Mouse (Mus musculus) testis, adult 2 months (tissue): ENCODE measurements at regions not wholly inside any gene's neighbourhood (a gene's known extent, or its start where the extent isn't known, plus 50 kb on each side); places are given as distances from the start of the nearest gene placed in this dataset.

Source experiments
- H3K27ac ChIP-seq: fragments of 200-500 bp; 2 replicates; pipeline ENCODE4 v1.5.1; 2012; ENCODE audit warnings: low read depth, low read length; ENCODE audit not compliant: control insufficient read depth, insufficient read depth
- H3K27me3 ChIP-seq: fragments of 200-500 bp; 2 replicates; pipeline ENCODE4 v1.6.1; 2012; ENCODE audit warnings: mild to moderate bottlenecking, low read length, moderate library complexity; ENCODE audit not compliant: control insufficient read depth, insufficient read depth
- H3K36me3 ChIP-seq: fragments of 200-500 bp; 2 replicates; pipeline ENCODE4 v1.6.1; 2012; ENCODE audit warnings: mild to moderate bottlenecking, low read length; ENCODE audit not compliant: control insufficient read depth, insufficient read depth
- H3K4me1 ChIP-seq: fragments of 200-500 bp; 2 replicates; pipeline ENCODE4 v1.6.1; 2012; ENCODE audit warnings: low read length; ENCODE audit not compliant: control insufficient read depth, insufficient read depth
- H3K4me3 ChIP-seq: fragments of 200-500 bp; 2 replicates; pipeline ENCODE4 v1.5.1; 2012; ENCODE audit warnings: low read depth, mild to moderate bottlenecking, low read length, moderate library complexity, mixed read lengths; ENCODE audit not compliant: control insufficient read depth
- CTCF ChIP-seq: fragments of 200-500 bp; IDR thresholded peaks from 2 replicates; pipeline ENCODE4 v1.5.1; 2012; ENCODE audit warnings: low read depth, mild to moderate bottlenecking, inconsistent platforms, low read length, moderate library complexity; ENCODE audit not compliant: control insufficient read depth, insufficient read depth, insufficient replicate concordance
- POLR2A ChIP-seq: fragments of 200-500 bp; IDR thresholded peaks from 2 replicates; pipeline ENCODE4 v1.6.1; 2012; ENCODE audit warnings: low read depth, mild to moderate bottlenecking, inconsistent platforms, low read length, moderate library complexity; ENCODE audit not compliant: control insufficient read depth

DNA sequence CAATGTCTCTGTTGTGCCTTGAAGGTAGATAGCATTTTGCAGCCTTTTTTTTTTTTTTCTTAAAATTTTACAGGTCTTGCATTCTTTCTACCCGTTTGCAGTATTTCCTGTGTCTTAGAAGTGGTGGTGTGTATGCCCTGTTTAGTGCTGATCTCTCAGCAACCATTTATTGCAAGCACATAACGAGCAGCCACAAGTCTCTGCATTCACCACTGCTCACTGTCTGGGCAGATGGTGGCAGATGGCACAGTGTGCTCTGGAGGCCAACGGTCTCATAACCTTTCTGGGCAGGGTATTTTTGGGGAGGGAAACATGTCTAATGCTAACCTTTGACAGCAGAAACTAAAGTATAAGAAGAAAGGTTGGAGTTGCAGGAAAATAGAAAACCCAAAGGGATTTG, 266.1 kb upstream of the Ptger4 start:
- Histone ChIP-seq H3K4me1 (no peaks in the 10 kb centered on the region), H3K27ac (no peak overlapping the region), H3K36me3 (no peaks in the 10 kb centered on the region), H3K27me3 (no peaks in the 10 kb centered on the region), H3K4me3 (no peak overlapping the region)
- TF ChIP-seq CTCF (no peak), POLR2A (no peak)

DNA sequence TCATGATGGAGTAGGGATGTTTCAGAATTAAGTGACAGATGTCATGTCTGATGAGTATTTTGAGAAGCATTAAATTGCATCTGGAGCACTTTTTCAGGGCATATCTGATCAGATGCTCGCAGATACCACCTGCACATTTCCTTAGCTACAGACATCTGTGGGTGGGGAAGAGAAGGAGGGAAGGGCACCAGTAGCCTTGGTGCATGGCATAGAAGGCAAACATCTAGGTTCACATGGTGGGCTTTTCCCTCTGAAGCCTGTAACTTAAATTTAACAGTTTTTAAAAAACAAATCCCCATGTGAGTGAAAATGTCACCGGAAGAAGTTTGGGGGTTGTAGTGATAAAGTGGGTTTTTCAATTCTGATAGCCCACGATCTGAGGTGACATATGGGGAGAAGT, 267.1 kb upstream of the Ptger4 start:
- Histone ChIP-seq H3K36me3 (no peaks in the 10 kb centered on the region), H3K27ac (no peak overlapping the region), H3K27me3 (no peaks in the 10 kb centered on the region), H3K4me3 (no peak overlapping the region), H3K4me1 (no peaks in the 10 kb centered on the region)
- TF ChIP-seq POLR2A (no peak), CTCF (no peak)

DNA sequence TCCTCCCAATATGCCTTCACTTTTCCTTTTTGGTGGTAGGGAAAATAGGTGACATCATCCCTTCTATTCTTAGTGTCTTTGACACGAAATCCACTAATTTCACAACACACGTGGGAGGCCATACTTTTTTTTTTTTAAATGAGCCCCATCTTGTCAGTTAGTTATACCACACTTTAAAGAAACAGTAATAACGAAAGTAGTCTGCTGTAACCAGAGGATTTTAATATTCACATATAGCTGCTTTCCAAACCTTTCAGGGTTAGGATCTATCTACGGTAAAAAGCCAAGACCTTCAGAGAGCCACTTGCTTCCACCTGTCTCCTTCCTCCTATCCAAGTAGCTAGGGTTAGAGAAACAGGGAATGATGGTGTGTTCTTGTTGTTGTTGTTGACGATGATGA, 268.6 kb upstream of the Ptger4 start:
- TF ChIP-seq POLR2A (no peak), CTCF (no peak)
- Histone ChIP-seq H3K4me1 (no peaks in the 10 kb centered on the region), H3K27me3 (no peaks in the 10 kb centered on the region), H3K27ac (no peak overlapping the region), H3K36me3 (no peaks in the 10 kb centered on the region), H3K4me3 (no peak overlapping the region)

DNA sequence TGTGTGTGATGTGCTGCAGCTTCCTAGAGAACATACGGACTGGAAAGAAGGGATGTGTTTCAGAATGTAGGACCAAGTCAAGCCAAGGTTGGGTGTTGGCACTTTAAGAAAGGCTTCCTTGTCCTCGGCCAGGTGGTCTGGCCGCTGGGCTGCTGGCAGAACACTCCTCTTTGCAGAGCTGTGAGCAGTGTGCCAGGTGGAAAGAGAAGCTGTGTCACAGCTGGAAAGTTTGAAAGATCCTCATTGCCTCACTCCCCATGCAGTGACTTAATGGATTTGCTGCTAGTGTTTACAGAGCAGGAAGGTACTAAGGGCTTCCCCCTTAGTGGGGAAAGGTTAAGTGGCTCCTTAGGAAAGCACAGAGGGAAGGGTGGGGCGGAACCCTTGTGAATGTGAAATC, 269.2 kb upstream of the Ptger4 start:
- Histone ChIP-seq H3K4me1 (no peaks in the 10 kb centered on the region), H3K4me3 (no peak overlapping the region), H3K36me3 (no peaks in the 10 kb centered on the region), H3K27me3 (no peaks in the 10 kb centered on the region), H3K27ac (no peak overlapping the region)
- no peak for TF ChIP-seq POLR2A
- TF ChIP-seq CTCF = no peak

DNA sequence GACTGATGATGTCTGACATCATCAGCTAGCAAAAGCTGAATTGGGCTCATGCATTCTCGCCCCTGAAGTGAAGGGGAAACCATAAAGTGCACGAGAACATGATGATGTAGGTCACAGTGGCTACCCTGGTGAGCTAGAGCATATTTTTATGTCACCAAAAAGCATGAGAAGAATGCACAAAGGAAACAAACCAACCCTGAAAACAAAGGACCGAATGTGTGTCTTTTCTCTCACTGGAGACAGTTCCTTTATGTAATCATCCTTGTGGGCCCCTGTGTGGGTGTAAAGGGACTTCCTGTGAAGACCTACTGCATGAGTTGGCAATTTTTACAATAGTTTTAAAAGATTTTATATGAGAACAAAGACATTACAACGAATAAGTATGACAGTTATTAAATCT, 270.2 kb upstream of the Ptger4 start:
- Histone ChIP-seq H3K36me3 (no peaks in the 10 kb centered on the region), H3K4me1 (no peaks in the 10 kb centered on the region), H3K27me3 (no peaks in the 10 kb centered on the region), H3K27ac (no peak overlapping the region), H3K4me3 (no peak overlapping the region)
- TF ChIP-seq POLR2A (no peak), CTCF (no peak)

- H3K36me3 ChIP-seq = no peaks in the 10 kb centered on the region
- H3K4me1 ChIP-seq = no peaks in the 10 kb centered on the region
- H3K4me3 ChIP-seq = no peak overlapping the region
- TF ChIP-seq CTCF (no peak), POLR2A (no peak)
- no peaks in the 10 kb centered on the region for H3K27me3 ChIP-seq
- no peak overlapping the region for H3K27ac ChIP-seq
These were observed 273.4 kb upstream of the Ptger4 start for GRCm38 (mm10) chr15:5517244-5517966.

- Histone ChIP-seq H3K36me3 (no peaks in the 10 kb centered on the region), H3K4me1 (no peaks in the 10 kb centered on the region), H3K27ac (no peak overlapping the region), H3K27me3 (no peaks in the 10 kb centered on the region), H3K4me3 (no peak overlapping the region)
- no peak for TF ChIP-seq CTCF
- no peak for TF ChIP-seq POLR2A
These were observed 275.6 kb upstream of the Ptger4 start for GRCm38 (mm10) chr15:5519552-5519951.

GRCm38 (mm10) chr15:5519997-5520396, 276.0 kb upstream of the Ptger4 start:
- no peaks in the 10 kb centered on the region for H3K4me1 ChIP-seq
- H3K27ac ChIP-seq = no peak overlapping the region
- no peak overlapping the region for H3K4me3 ChIP-seq
- H3K27me3 ChIP-seq = no peaks in the 10 kb centered on the region
- TF ChIP-seq CTCF (no peak), POLR2A (no peak)
- H3K36me3 ChIP-seq = no peaks in the 10 kb centered on the region
